Mouse (Mus musculus) heart, embryonic 15.5 days (tissue): ENCODE data around the gene Anxa9. TPM values are rescaled to one million over a fixed set of nuclear protein-coding genes. Genes with fewer than 3 reads are reported as not detected.

Experiments used
- ATAC-seq: fragments of 200-750 bp; cut with Nextera tagmentation; replicated peaks from 2 replicates; pipeline ENCODE4 v1.8.0; 2017; ENCODE audit warnings: low read depth, moderate TSS enrichment; ENCODE audit not compliant: insufficient number of reproducible peaks, insufficient read depth, low FRiP score
- H3K27ac ChIP-seq: fragments of 300-500 bp; sonication (generic); 2 replicates; pipeline ENCODE4 v1.5.1; 2015; ENCODE audit warnings: mild to moderate bottlenecking, inconsistent platforms
- H3K27me3 ChIP-seq: fragments of 300-500 bp; sonication (generic); 2 replicates; pipeline ENCODE4 v1.6.1; 2015; ENCODE audit warnings: inconsistent platforms
- H3K36me3 ChIP-seq: fragments of 300-500 bp; sonication (generic); 2 replicates; pipeline ENCODE4 v1.6.1; 2015; ENCODE audit warnings: mild to moderate bottlenecking, inconsistent platforms
- H3K4me1 ChIP-seq: fragments of 300-500 bp; sonication (generic); replicated peaks from 2 replicates; pipeline ENCODE4 v1.6.1; 2015; ENCODE audit warnings: inconsistent platforms
- H3K4me2 ChIP-seq: fragments of 300-500 bp; sonication (generic); 2 replicates; pipeline ENCODE4 v1.6.1; 2015; ENCODE audit warnings: inconsistent platforms, mild to moderate bottlenecking, moderate library complexity
- H3K4me3 ChIP-seq: fragments of 300-500 bp; sonication (generic); 2 replicates; pipeline ENCODE4 v1.5.1; 2015; ENCODE audit warnings: mild to moderate bottlenecking, inconsistent platforms
- H3K9ac ChIP-seq: fragments of 300-500 bp; sonication (generic); 2 replicates; pipeline ENCODE4 v1.6.1; 2015; ENCODE audit warnings: mild to moderate bottlenecking, inconsistent platforms
- H3K9me3 ChIP-seq: fragments of 300-500 bp; sonication (generic); replicated peaks from 2 replicates; pipeline ENCODE4 v1.6.1; 2016; ENCODE audit warnings: inconsistent platforms
- WGBS: fragments of 180-500 bp; shearing (Covaris S2); methylation state at CpG from one replicate; pipeline ENCODE4 v1.1.7; 2015; ENCODE audit warnings: mixed read lengths; 5-methylcytosine and 5-hydroxymethylcytosine counted together
- polyA plus RNA-seq: library from polyadenylated mRNA; unstranded; fragments of >200 nt; fragmentation: Nextera tagmentation; extraction: Ambion mirVana; gene quantifications from 2 replicates; pipeline ENCODE4 v1.2.1, GENCODE M21; 2015

The Anxa9 gene
- polyA plus RNA-seq, 1 experiment from 2014 or later: 0.64 TPM

DNA sequence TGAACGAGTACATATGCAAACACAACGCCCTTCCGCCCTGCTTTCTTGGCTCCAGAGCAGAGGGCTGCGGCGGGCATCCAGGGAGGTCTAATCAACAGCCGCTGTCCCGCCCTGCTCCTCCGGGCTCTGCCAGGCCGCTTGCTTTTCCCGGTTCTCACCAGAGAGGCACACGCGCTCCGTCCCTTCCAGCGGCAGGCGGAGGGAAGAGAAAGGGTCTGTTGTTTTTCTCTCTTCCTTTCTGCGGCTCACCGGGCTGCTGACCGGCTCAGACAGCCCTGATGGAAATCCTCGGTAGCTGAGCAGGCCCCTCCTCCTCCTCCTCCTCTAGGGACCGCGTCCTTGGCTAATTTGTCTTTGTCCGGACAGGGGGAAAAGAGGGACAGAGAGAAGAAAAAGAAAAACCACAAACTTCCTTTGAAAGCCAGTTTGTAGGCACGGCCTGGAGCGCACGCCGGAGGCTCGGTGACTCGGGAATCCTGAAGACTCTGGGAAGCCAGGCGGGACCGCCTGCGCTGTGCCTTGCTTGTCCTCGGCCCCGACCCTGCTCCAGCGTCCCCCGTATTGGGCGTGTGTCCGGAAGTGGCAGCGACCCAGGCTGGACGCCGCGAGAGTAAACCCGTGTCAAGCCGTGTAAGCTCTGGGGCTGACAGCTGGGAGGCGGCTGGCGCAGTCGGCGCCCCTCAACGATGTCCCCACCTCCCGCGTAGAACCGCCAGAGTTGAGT is 23.9 kb downstream of the Anxa9 start:
- H3K27me3 ChIP-seq: no peaks in the 10 kb centered on the region
- H3K4me3 ChIP-seq: peak overlapping the region; percentile 86
- peak overlapping the region; percentile 87 for H3K4me2 ChIP-seq
- H3K4me1 ChIP-seq: peaks cover 20% of the 10 kb centered on the region
- peak overlapping the region; percentile 86 for H3K9ac ChIP-seq
- peak overlapping the region; percentile 98 for H3K27ac ChIP-seq
- ATAC-seq: peak; percentile 65
- WGBS: under 1% methylated on average over 49 of the region's 51 CpGs
- H3K36me3 ChIP-seq: peaks cover 4% of the 10 kb centered on the region; the same call in 1 of the 2 replicates
- H3K9me3 ChIP-seq: no peaks in the 10 kb centered on the region

DNA sequence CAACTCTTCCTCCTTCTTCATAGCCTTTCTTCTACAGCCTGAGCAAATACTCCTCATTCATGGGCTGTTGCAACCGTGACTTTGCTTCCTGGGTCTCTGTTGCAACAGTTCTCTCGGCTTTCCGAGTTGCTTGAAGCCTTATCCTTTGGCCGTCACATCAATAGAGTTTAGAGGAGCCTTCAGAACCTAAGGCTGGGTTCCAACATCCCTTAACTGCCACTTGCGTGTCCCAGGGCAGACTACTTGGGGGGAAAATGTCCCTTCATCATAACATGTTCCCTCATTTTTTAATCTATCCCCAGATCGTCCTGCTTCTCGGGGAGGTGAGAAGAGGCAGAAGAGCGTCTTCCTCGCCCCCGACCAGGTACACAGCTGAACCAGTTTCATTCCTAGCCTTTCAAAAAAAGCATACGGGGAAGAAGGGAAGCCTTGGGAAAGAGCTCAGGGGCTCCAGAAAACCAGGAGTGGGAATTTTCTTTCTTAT is 24.6 kb downstream of the Anxa9 start:
- Histone ChIP-seq H3K27ac (peak overlapping the region; percentile 98), H3K4me3 (peak overlapping the region; percentile 86), H3K9ac (peak overlapping the region; percentile 86), H3K27me3 (no peaks in the 10 kb centered on the region), H3K4me2 (peak overlapping the region; percentile 87), H3K4me1 (peaks cover 23% of the 10 kb centered on the region), H3K36me3 (no peaks in the 10 kb centered on the region), H3K9me3 (no peaks in the 10 kb centered on the region)
- ATAC-seq: no peak
- WGBS: under 1% methylated on average over 11 of the region's 11 CpGs

- WGBS: under 1% methylated on average over 53 of the region's 53 CpGs
- Histone ChIP-seq H3K27ac (peak within 1 kb of the TSS; percentile 98), H3K27me3 (no peaks in the 10 kb centered on the region), H3K9me3 (no peaks in the 10 kb centered on the region), H3K4me3 (peak within 1 kb of the TSS; percentile 86), H3K4me2 (peak within 1 kb of the TSS; percentile 87), H3K4me1 (peaks cover 32% of the 10 kb centered on the region), H3K36me3 (no peaks in the 10 kb centered on the region), H3K9ac (peak within 1 kb of the TSS; percentile 91)
- ATAC-seq: peak; percentile 91
These were observed 25.5 kb downstream of the Anxa9 start, which contains the start of the genes Mindy1 and Prune1 for GRCm38 (mm10) chr3:95281216-95282126. Mindy1 (plus strand) TSS chr3:95281345. Prune1 (minus strand) TSS chr3:95282076.

- H3K4me3 ChIP-seq: peak overlapping the region; percentile 86
- H3K9ac ChIP-seq: peak overlapping the region; percentile 91
- no peaks in the 10 kb centered on the region for H3K36me3 ChIP-seq
- WGBS: 6% methylated on average over 8 of the region's 8 CpGs
- ATAC-seq: no peak
- no peaks in the 10 kb centered on the region for H3K27me3 ChIP-seq
- H3K9me3 ChIP-seq: no peaks in the 10 kb centered on the region
- H3K27ac ChIP-seq: peak overlapping the region; percentile 98
- H3K4me1 ChIP-seq: peaks cover 33% of the 10 kb centered on the region
- peak overlapping the region; percentile 87 for H3K4me2 ChIP-seq
These were observed 26.2 kb downstream of the Anxa9 start for GRCm38 (mm10) chr3:95280747-95281146.

- peaks cover 38% of the 10 kb centered on the region for H3K4me1 ChIP-seq
- no peaks in the 10 kb centered on the region for H3K9me3 ChIP-seq
- H3K36me3 ChIP-seq: no peaks in the 10 kb centered on the region
- H3K27me3 ChIP-seq: no peaks in the 10 kb centered on the region
- H3K9ac ChIP-seq: 0 out of 2 replicates have a peak overlapping the region, but pooled peaks have one; percentile 3
- ATAC-seq: no peak
- H3K4me3 ChIP-seq: no peak overlapping the region
- H3K27ac ChIP-seq: peak overlapping the region; percentile 60
- no peak overlapping the region for H3K4me2 ChIP-seq
- WGBS: 35% methylated on average over 1 of the region's 1 CpGs
These were observed 29.8 kb downstream of the Anxa9 start for GRCm38 (mm10) chr3:95277149-95277551.

GRCm38 (mm10) chr3:95276428-95276934 is 30.5 kb downstream of the Anxa9 start:
- no peak overlapping the region for H3K4me3 ChIP-seq
- no peak overlapping the region for H3K4me2 ChIP-seq
- no peak overlapping the region for H3K9ac ChIP-seq
- peak overlapping the region; percentile 60 for H3K27ac ChIP-seq
- no peaks in the 10 kb centered on the region for H3K36me3 ChIP-seq
- WGBS: 70% methylated on average over 5 of the region's 5 CpGs
- no peaks in the 10 kb centered on the region for H3K27me3 ChIP-seq
- no peak for ATAC-seq
- H3K9me3 ChIP-seq: no peaks in the 10 kb centered on the region
- H3K4me1 ChIP-seq: peaks cover 38% of the 10 kb centered on the region

- 58% methylated on average over 6 of the region's 6 CpGs for WGBS
- H3K27me3 ChIP-seq: no peaks in the 10 kb centered on the region
- H3K4me1 ChIP-seq: peaks cover 34% of the 10 kb centered on the region
- H3K27ac ChIP-seq: 0 out of 2 replicates have a peak overlapping the region, but pooled peaks have one; percentile 28
- no peak overlapping the region for H3K4me3 ChIP-seq
- no peaks in the 10 kb centered on the region for H3K9me3 ChIP-seq
- no peak overlapping the region for H3K9ac ChIP-seq
- H3K36me3 ChIP-seq: no peaks in the 10 kb centered on the region
- ATAC-seq: no peak
- no peak overlapping the region for H3K4me2 ChIP-seq
These were observed 31.8 kb downstream of the Anxa9 start for GRCm38 (mm10) chr3:95275161-95275560.

DNA sequence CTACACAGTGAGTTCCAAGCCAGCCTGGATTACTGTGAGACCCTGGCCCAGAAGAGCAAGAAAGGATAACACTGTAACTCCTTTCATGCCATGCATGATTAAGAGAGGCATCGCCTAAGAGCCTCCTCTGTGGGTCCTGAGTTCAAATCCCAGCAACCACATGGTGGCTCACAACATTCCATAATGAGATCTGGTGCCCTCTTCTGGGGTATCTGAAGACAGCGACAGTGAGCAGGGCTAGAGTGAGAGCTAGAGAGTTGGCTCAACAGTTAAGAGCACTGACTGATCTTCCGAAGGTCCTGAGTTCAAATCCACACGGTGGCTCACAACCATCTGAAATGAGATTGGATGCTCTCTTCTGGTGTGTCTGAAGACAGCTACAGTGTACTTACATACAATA is 32.5 kb downstream of the Anxa9 start:
- H3K4me1 ChIP-seq: peaks cover 39% of the 10 kb centered on the region
- H3K4me2 ChIP-seq: no peak overlapping the region
- H3K9ac ChIP-seq: no peak overlapping the region
- WGBS: 91% methylated on average over 4 of the region's 4 CpGs
- no peak overlapping the region for H3K4me3 ChIP-seq
- H3K36me3 ChIP-seq: no peaks in the 10 kb centered on the region
- no peak overlapping the region for H3K27ac ChIP-seq
- no peaks in the 10 kb centered on the region for H3K27me3 ChIP-seq
- ATAC-seq: no peak
- no peaks in the 10 kb centered on the region for H3K9me3 ChIP-seq

GRCm38 (mm10) chr3:95273471-95273870 is 33.5 kb downstream of the Anxa9 start:
- H3K4me3 ChIP-seq: no peak overlapping the region
- no peak overlapping the region for H3K4me2 ChIP-seq
- no peak overlapping the region for H3K27ac ChIP-seq
- 91% methylated on average over 5 of the region's 5 CpGs for WGBS
- no peak for ATAC-seq
- H3K36me3 ChIP-seq: peaks cover 5% of the 10 kb centered on the region; the same call in 1 of the 2 replicates
- no peak overlapping the region for H3K9ac ChIP-seq
- no peaks in the 10 kb centered on the region for H3K27me3 ChIP-seq
- H3K4me1 ChIP-seq: peaks cover 39% of the 10 kb centered on the region
- H3K9me3 ChIP-seq: no peaks in the 10 kb centered on the region

- peaks cover 29% of the 10 kb centered on the region for H3K36me3 ChIP-seq
- no peak overlapping the region for H3K4me2 ChIP-seq
- peaks cover 25% of the 10 kb centered on the region for H3K4me1 ChIP-seq
- H3K27ac ChIP-seq: no peak overlapping the region
- 80% methylated on average over 12 of the region's 12 CpGs for WGBS
- ATAC-seq: no peak
- H3K9me3 ChIP-seq: no peaks in the 10 kb centered on the region
- no peaks in the 10 kb centered on the region for H3K27me3 ChIP-seq
- no peak overlapping the region for H3K9ac ChIP-seq
- no peak overlapping the region for H3K4me3 ChIP-seq
These were observed 36.1 kb downstream of the Anxa9 start for GRCm38 (mm10) chr3:95270766-95271364.

DNA sequence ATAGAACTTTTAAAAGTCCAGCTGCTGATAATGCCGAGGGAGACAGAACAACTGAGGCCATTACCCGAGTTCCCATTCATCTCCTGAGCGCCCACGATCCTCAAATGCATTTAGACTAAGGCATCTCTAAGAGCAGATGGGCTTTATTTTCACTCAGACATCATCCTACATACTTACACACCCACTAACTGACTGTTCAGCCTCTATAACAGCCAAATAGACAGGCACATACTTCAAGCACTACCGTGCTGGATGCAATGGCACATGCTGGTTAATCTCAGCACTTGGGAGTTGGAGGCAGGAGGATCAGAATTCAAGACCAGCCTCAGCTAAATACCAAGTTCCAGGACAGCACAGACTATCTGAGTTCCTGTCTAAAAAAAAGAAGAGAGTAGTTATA is 37.2 kb downstream of the Anxa9 start:
- no peak overlapping the region for H3K4me3 ChIP-seq
- no peaks in the 10 kb centered on the region for H3K9me3 ChIP-seq
- no peak overlapping the region for H3K4me2 ChIP-seq
- no peak for ATAC-seq
- peaks cover 36% of the 10 kb centered on the region for H3K36me3 ChIP-seq
- no peak overlapping the region for H3K9ac ChIP-seq
- peaks cover 17% of the 10 kb centered on the region for H3K4me1 ChIP-seq
- H3K27ac ChIP-seq: no peak overlapping the region
- no peaks in the 10 kb centered on the region for H3K27me3 ChIP-seq
- WGBS: 78% methylated on average over 5 of the region's 5 CpGs
